ENCODE assay signal across 16 mouse cellular contexts in genomic region chr1:143960340-143960739, GRCm38 (mm10).
"Had no signal": no experiment of that assay in that cellular context is flagged by ENCODE, and none has a peak within 500 bp of the region (broad histone marks: within the 10 kb centered on the region; RNA-seq: fewer than 3 reads in every experiment).

No protein-coding gene starts in this region.

- DNase-seq: gastrocnemius, postnatal 14 days; gastrocnemius, postnatal 36 days; heart, adult 18-20 months; heart, postnatal 10 days; heart, postnatal 4 days; kidney, adult 18-20 months; kidney, adult 8-10 months; kidney, postnatal 10 days; kidney, postnatal 25 days; kidney, postnatal 4 days; left cerebral cortex, postnatal 4 days had no signal

- ATAC-seq: hindbrain, embryonic 16.5 days; inflammation-experienced regulatory T-cells, adult 6 months; intestine, embryonic 15.5 days; intestine, postnatal 0 days; liver, embryonic 12.5 days had no signal
